8 mouse cellular contexts compared by ENCODE assay signal in genomic region chr11:98586087-98586891, GRCm38 (mm10). TPM values are rescaled to one million over a fixed set of nuclear protein-coding genes. Genes with fewer than 3 reads are reported as not detected.
A peak's percentile ranks its signal among the peaks of the same experiment; 100 is the strongest.
DNase-seq lines count a peak whose midpoint lies in the region; ATAC-seq and TF ChIP-seq lines count a peak whose summit lies in the region.

No protein-coding gene starts in this region.

- peak overlapping the region; percentile 83 for H3K27ac ChIP-seq in embryonic facial prominence, embryonic 14.5 days (replicated peaks; ENCODE audit: low read depth, low read length)
- H3K27ac ChIP-seq in hindbrain, embryonic 11.5 days (ENCODE audit: low read depth, low read length) = 0 out of 2 replicates have a peak overlapping the region, but pooled peaks have one; percentile 31
- peak overlapping the region; percentile 90 for H3K27ac ChIP-seq in limb, embryonic 15.5 days
- H3K27ac ChIP-seq in stomach, embryonic 14.5 days (ENCODE audit: low read length) = peak overlapping the region; percentile 81

- peak overlapping the region; percentile 88 for H3K9ac ChIP-seq in embryonic facial prominence, embryonic 14.5 days (ENCODE audit: low read depth, low read length)
- peak overlapping the region; percentile 75 for H3K9ac ChIP-seq in hindbrain, embryonic 11.5 days (ENCODE audit: low read depth, low read length)
- H3K9ac ChIP-seq in limb, embryonic 15.5 days = peak overlapping the region; percentile 89
- H3K9ac ChIP-seq in stomach, embryonic 14.5 days (replicated peaks; ENCODE audit: low read depth, low read length) = peak overlapping the region; percentile 60

- no peaks in the 10 kb centered on the region for H3K9me3 ChIP-seq in embryonic facial prominence, embryonic 14.5 days (ENCODE audit: control insufficient read depth, low read length)
- H3K9me3 ChIP-seq in hindbrain, embryonic 11.5 days (ENCODE audit: control insufficient read depth, low read length) = no peaks in the 10 kb centered on the region
- H3K9me3 ChIP-seq in limb, embryonic 15.5 days = no peaks in the 10 kb centered on the region
- no peaks in the 10 kb centered on the region for H3K9me3 ChIP-seq in stomach, embryonic 14.5 days (ENCODE audit: control insufficient read depth, low read depth, low read length)

- WGBS in embryonic facial prominence, embryonic 14.5 days = 1% methylated on average over 17 of the region's 22 CpGs
- WGBS in hindbrain, embryonic 11.5 days = 2% methylated on average over 22 of the region's 22 CpGs
- under 1% methylated on average over 22 of the region's 22 CpGs for WGBS in limb, embryonic 15.5 days
- whole genome bisulfite sequencing in stomach, embryonic 14.5 days = 2% methylated on average over 22 of the region's 22 CpGs

- peaks cover 11% of the 10 kb centered on the region for H3K36me3 ChIP-seq in C2C12 (ENCODE audit: control insufficient read depth, insufficient read depth)
- H3K36me3 ChIP-seq in embryonic facial prominence, embryonic 14.5 days (ENCODE audit: control insufficient read depth, insufficient read depth, low read length) = peaks cover 16% of the 10 kb centered on the region
- H3K36me3 ChIP-seq in hindbrain, embryonic 11.5 days (ENCODE audit: control insufficient read depth, insufficient read depth, low read length) = 0 out of 2 replicates have a peak, but pooled peaks cover 5% of the 10 kb centered on the region
- peaks cover 24% of the 10 kb centered on the region for H3K36me3 ChIP-seq in limb, embryonic 15.5 days
- H3K36me3 ChIP-seq in stomach, embryonic 14.5 days (ENCODE audit: control insufficient read depth, insufficient read depth, low read length) = peaks cover 15% of the 10 kb centered on the region

- H3ac ChIP-seq in C2C12 (ENCODE audit: control insufficient read depth, insufficient read length, low read depth) = peak overlapping the region; percentile 89

- H3K4me2 ChIP-seq in embryonic facial prominence, embryonic 14.5 days (ENCODE audit: low read depth, low read length) = peak overlapping the region; percentile 91
- H3K4me2 ChIP-seq in hindbrain, embryonic 11.5 days (replicated peaks; ENCODE audit: low read depth, low read length) = peak overlapping the region; percentile 72
- peak overlapping the region; percentile 80 for H3K4me2 ChIP-seq in limb, embryonic 15.5 days
- peak overlapping the region; percentile 92 for H3K4me2 ChIP-seq in stomach, embryonic 14.5 days (replicated peaks; ENCODE audit: low read depth, low read length)

- H3K4me3 ChIP-seq in C2C12 (ENCODE audit: insufficient read depth, poor library complexity, severe bottlenecking) = peak overlapping the region; percentile 74
- peak overlapping the region; percentile 94 for H3K4me3 ChIP-seq in embryonic facial prominence, embryonic 14.5 days (ENCODE audit: low read depth, low read length)
- peak overlapping the region; percentile 68 for H3K4me3 ChIP-seq in hindbrain, embryonic 11.5 days (ENCODE audit: low read depth, low read length)
- peak overlapping the region; percentile 96 for H3K4me3 ChIP-seq in limb, embryonic 15.5 days
- H3K4me3 ChIP-seq in stomach, embryonic 14.5 days (ENCODE audit: low read depth, low read length) = peak overlapping the region; percentile 62

- peak; percentile 50 to 63 for DNase-seq in cerebellum, postnatal 14 days
- no peak for DNase-seq in cerebellum, adult 18-20 months
- DNase-seq in embryonic facial prominence, embryonic 14.5 days (ENCODE audit: low spot score) = no peak
- DNase-seq in hindbrain, embryonic 11.5 days (ENCODE audit: low spot score) = no peak
- DNase-seq in urinary bladder, postnatal 4 days (ENCODE audit: low spot score in 2 of 2) = no peak

- peaks cover 13% of the 10 kb centered on the region for H3K79me3 ChIP-seq in C2C12 (ENCODE audit: low read depth)

- peaks cover 8% of the 10 kb centered on the region for H3K27me3 ChIP-seq in C2C12 (ENCODE audit: control insufficient read depth, insufficient read depth, insufficient read length)
- H3K27me3 ChIP-seq in embryonic facial prominence, embryonic 14.5 days (replicated peaks; ENCODE audit: control insufficient read depth, insufficient read depth, low read length) = no peaks in the 10 kb centered on the region; the same call in 1 of the 2 replicates
- H3K27me3 ChIP-seq in hindbrain, embryonic 11.5 days (ENCODE audit: control insufficient read depth, insufficient read depth, low read length) = no peaks in the 10 kb centered on the region
- H3K27me3 ChIP-seq in limb, embryonic 15.5 days = peaks cover under 1% of the 10 kb centered on the region; the same call in 1 of the 2 replicates
- H3K27me3 ChIP-seq in stomach, embryonic 14.5 days (ENCODE audit: control insufficient read depth, insufficient read depth, low read length) = no peaks in the 10 kb centered on the region

- peaks cover 31% of the 10 kb centered on the region for H3K79me2 ChIP-seq in C2C12 (ENCODE audit: control insufficient read depth, insufficient read depth)

- peaks cover 28% of the 10 kb centered on the region for H3K4me1 ChIP-seq in embryonic facial prominence, embryonic 14.5 days (ENCODE audit: control insufficient read depth, insufficient read depth, low read length)
- H3K4me1 ChIP-seq in hindbrain, embryonic 11.5 days (replicated peaks; ENCODE audit: control insufficient read depth, insufficient read depth, low read length) = peaks cover 12% of the 10 kb centered on the region
- H3K4me1 ChIP-seq in limb, embryonic 15.5 days = peaks cover 33% of the 10 kb centered on the region
- H3K4me1 ChIP-seq in stomach, embryonic 14.5 days (ENCODE audit: control insufficient read depth, insufficient read depth, low read length) = peaks cover 30% of the 10 kb centered on the region

- ATAC-seq in embryonic facial prominence, embryonic 14.5 days (ENCODE audit: low read depth) = peak; percentile 30; the same call in 1 of the 2 replicates
- ATAC-seq in hindbrain, embryonic 11.5 days (ENCODE audit: low FRiP score) = peak; percentile 61
- 0 out of 2 replicates have a peak, but pooled peaks have one; percentile 12 for ATAC-seq in limb, embryonic 15.5 days (ENCODE audit: insufficient number of reproducible peaks, low FRiP score, low TSS enrichment, low read depth)
- ATAC-seq in stomach, embryonic 14.5 days (ENCODE audit: insufficient number of reproducible peaks, insufficient read depth, low FRiP score, low read depth) = peak; percentile 28

- no peak for TF ChIP-seq CTCF in C2C12 (IDR thresholded peaks at IDR 0.05; ENCODE audit: control insufficient read depth, insufficient read depth, insufficient read length)

TF ChIP-seq in C2C12, 6 proteins besides CTCF, POLR2A, EP300 and RAD21:
- TF ChIP-seq FOSL1 (IDR thresholded peaks at IDR 0.05; ENCODE audit: insufficient read depth, low read length, poor library complexity, severe bottlenecking) (no peak), MYOG (IDR thresholded peaks at IDR 0.05; ENCODE audit: control insufficient read depth, extremely low read depth, insufficient read length) (no peak), USF1 (IDR thresholded peaks at IDR 0.05; ENCODE audit: low read depth) (no peak)

RNA-seq across cellular contexts. Expression of gene Ormdl3, which starts 0.9 kb away (rescaled TPM):
- 25.0 TPM for polyA plus RNA-seq in C2C12 (2012; fragmentation: generic; extraction: Trizol)
- 12.6 and 13.6 TPM in 2 replicates for polyA plus RNA-seq in embryonic facial prominence, embryonic 14.5 days (2014; fragmentation: Nextera tagmentation; extraction: Ambion mirVana)
- polyA plus RNA-seq in hindbrain, embryonic 11.5 days (2014; fragmentation: Nextera tagmentation; extraction: Ambion mirVana) = 10.9 and 12.2 TPM in 2 replicates
- 86.7 and 87.1 TPM in 2 replicates for polyA plus RNA-seq in limb, embryonic 15.5 days (2015; fragmentation: Nextera tagmentation; extraction: Ambion mirVana)
- 9.2 and 9.6 TPM in 2 replicates for polyA plus RNA-seq in stomach, embryonic 14.5 days (2014; fragmentation: Nextera tagmentation; extraction: Ambion mirVana)

RNA-seq across cellular contexts. Expression of gene Lrrc3c, which starts 11.8 kb away (rescaled TPM):
- not detected for polyA plus RNA-seq in C2C12 (2012; fragmentation: generic; extraction: Trizol)
- not detected in 2 replicates for polyA plus RNA-seq in embryonic facial prominence, embryonic 14.5 days (2014; fragmentation: Nextera tagmentation; extraction: Ambion mirVana)
- polyA plus RNA-seq in hindbrain, embryonic 11.5 days (2014; fragmentation: Nextera tagmentation; extraction: Ambion mirVana) = not detected in 2 replicates
- polyA plus RNA-seq in limb, embryonic 15.5 days (2015; fragmentation: Nextera tagmentation; extraction: Ambion mirVana) = not detected in 2 replicates
- not detected in 2 replicates for polyA plus RNA-seq in stomach, embryonic 14.5 days (2014; fragmentation: Nextera tagmentation; extraction: Ambion mirVana)

RNA-seq across cellular contexts. Expression of gene Zpbp2, which starts 35.4 kb away (rescaled TPM):
- polyA plus RNA-seq in C2C12 (2012; fragmentation: generic; extraction: Trizol) = not detected
- polyA plus RNA-seq in embryonic facial prominence, embryonic 14.5 days (2014; fragmentation: Nextera tagmentation; extraction: Ambion mirVana) = 0.21 TPM in 1 of 2 replicates, not detected in the other
- 0.21 TPM in 1 of 2 replicates, not detected in the other for polyA plus RNA-seq in hindbrain, embryonic 11.5 days (2014; fragmentation: Nextera tagmentation; extraction: Ambion mirVana)
- polyA plus RNA-seq in limb, embryonic 15.5 days (2015; fragmentation: Nextera tagmentation; extraction: Ambion mirVana) = 0.12 and 0.17 TPM in 2 replicates
- 0.46 TPM in 1 of 2 replicates, not detected in the other for polyA plus RNA-seq in stomach, embryonic 14.5 days (2014; fragmentation: Nextera tagmentation; extraction: Ambion mirVana)

RNA-seq across cellular contexts. Expression of gene Gm12355, which starts 39.2 kb away (rescaled TPM):
- 0.34 TPM for polyA plus RNA-seq in C2C12 (2012; fragmentation: generic; extraction: Trizol)
- 0.54 and 0.75 TPM in 2 replicates for polyA plus RNA-seq in embryonic facial prominence, embryonic 14.5 days (2014; fragmentation: Nextera tagmentation; extraction: Ambion mirVana)
- 0.85 and 1.8 TPM in 2 replicates for polyA plus RNA-seq in hindbrain, embryonic 11.5 days (2014; fragmentation: Nextera tagmentation; extraction: Ambion mirVana)
- 0.64 and 1.1 TPM in 2 replicates for polyA plus RNA-seq in limb, embryonic 15.5 days (2015; fragmentation: Nextera tagmentation; extraction: Ambion mirVana)
- 0.59 and 0.94 TPM in 2 replicates for polyA plus RNA-seq in stomach, embryonic 14.5 days (2014; fragmentation: Nextera tagmentation; extraction: Ambion mirVana)

RNA-seq across cellular contexts. Expression of gene Gsdma3, which starts 39.9 kb away (rescaled TPM):
- polyA plus RNA-seq in C2C12 (2012; fragmentation: generic; extraction: Trizol) = not detected
- not detected in 2 replicates for polyA plus RNA-seq in embryonic facial prominence, embryonic 14.5 days (2014; fragmentation: Nextera tagmentation; extraction: Ambion mirVana)
- not detected in 2 replicates for polyA plus RNA-seq in hindbrain, embryonic 11.5 days (2014; fragmentation: Nextera tagmentation; extraction: Ambion mirVana)
- not detected in 2 replicates for polyA plus RNA-seq in limb, embryonic 15.5 days (2015; fragmentation: Nextera tagmentation; extraction: Ambion mirVana)
- polyA plus RNA-seq in stomach, embryonic 14.5 days (2014; fragmentation: Nextera tagmentation; extraction: Ambion mirVana) = not detected in 2 replicates

Comparison
In these comparisons a context has a peak if more than half of its experiments do, and no peak if none do; other contexts are left out.
1. DNase-seq: peak in cerebellum, postnatal 14 days (2 of 2); none in cerebellum, adult 18-20 months (0 of 2), embryonic facial prominence, embryonic 14.5 days (single experiment), hindbrain, embryonic 11.5 days (single experiment) and urinary bladder, postnatal 4 days (0 of 2).
2. H3K27ac ChIP-seq: peak in every context shown above with its lines; median percentile 90 in limb, embryonic 15.5 days; 83 in embryonic facial prominence, embryonic 14.5 days; 81 in stomach, embryonic 14.5 days; 31 in hindbrain, embryonic 11.5 days.
3. Peak in every context shown above with its lines, with median percentiles within 50 percentile points of each other: H3K4me3 ChIP-seq, ATAC-seq, H3K4me2 ChIP-seq and H3K9ac ChIP-seq.